Mouse (Mus musculus) stomach, postnatal 0 days (tissue): ENCODE results near the gene Tlnrd1. TPM values are rescaled to one million over a fixed set of nuclear protein-coding genes. Genes with fewer than 3 reads are reported as not detected.

Experiments used
- ATAC-seq: fragments of 200-750 bp; cut with Nextera tagmentation; 2 replicates; pipeline ENCODE4 v1.8.0; 2017; ENCODE audit not compliant: low FRiP score, low TSS enrichment
- DNase-seq: peaks from one replicate; pipeline ENCODE4 v3.0.0-alpha.2; 2016; ENCODE audit warnings: low spot score
- H3K27ac ChIP-seq: fragments of 300-500 bp; sonication (generic); replicated peaks from 2 replicates; pipeline ENCODE4 v1.5.1; 2014; ENCODE audit warnings: mild to moderate bottlenecking, control low read depth
- H3K27me3 ChIP-seq: fragments of 300-500 bp; sonication (generic); 2 replicates; pipeline ENCODE4 v1.6.1; 2014; ENCODE audit warnings: low read length; ENCODE audit not compliant: control insufficient read depth, insufficient read depth
- H3K36me3 ChIP-seq: fragments of 300-500 bp; sonication (generic); 2 replicates; pipeline ENCODE4 v1.6.1; 2014; ENCODE audit warnings: low read length, mixed read lengths; ENCODE audit not compliant: control insufficient read depth, insufficient read depth
- H3K4me1 ChIP-seq: fragments of 300-500 bp; sonication (generic); replicated peaks from 2 replicates; pipeline ENCODE4 v1.6.1; 2014; ENCODE audit warnings: antibody characterized with exemption; ENCODE audit not compliant: control insufficient read depth, insufficient read depth
- H3K4me2 ChIP-seq: fragments of 300-500 bp; sonication (generic); replicated peaks from 2 replicates; pipeline ENCODE4 v1.6.1; 2014; ENCODE audit warnings: low read depth, mild to moderate bottlenecking, control low read depth, moderate library complexity
- H3K4me3 ChIP-seq: fragments of 300-500 bp; sonication (generic); 2 replicates; pipeline ENCODE4 v1.5.1; 2014; ENCODE audit warnings: low read depth, low read length, control low read depth
- H3K9ac ChIP-seq: fragments of 300-500 bp; sonication (generic); 2 replicates; pipeline ENCODE4 v1.6.1; 2014; ENCODE audit warnings: mild to moderate bottlenecking, low read length, control low read depth, mixed read lengths
- H3K9me3 ChIP-seq: fragments of 300-500 bp; sonication (generic); 2 replicates; pipeline ENCODE4 v1.6.1; 2016; ENCODE audit warnings: low read length; ENCODE audit not compliant: control insufficient read depth
- CTCF ChIP-seq: IDR thresholded peaks from 2 replicates; pipeline ENCODE4 v1.5.1; 2016; ENCODE audit warnings: antibody characterized with exemption, low read depth, mild to moderate bottlenecking, moderate library complexity
- EP300 ChIP-seq: optimal IDR thresholded peaks from 2 replicates; pipeline ENCODE3; 2016; ENCODE audit warnings: antibody characterized with exemption
- WGBS: fragments of 180-500 bp; shearing (Covaris S2); extraction: QIAGEN DNeasy Blood & Tissue Kit; methylation state at CpG from one replicate; pipeline ENCODE4 v1.1.7; 2014; 5-methylcytosine and 5-hydroxymethylcytosine counted together
- polyA plus RNA-seq: library from polyadenylated mRNA; unstranded; fragments of >200 nt; fragmentation: Nextera tagmentation; extraction: Ambion mirVana; gene quantifications from 2 replicates; pipeline ENCODE4 v1.2.1, GENCODE M21; 2015

Gene Tlnrd1
- polyA plus RNA-seq, 1 experiment from 2014 or later, result 8.5 TPM

DNA sequence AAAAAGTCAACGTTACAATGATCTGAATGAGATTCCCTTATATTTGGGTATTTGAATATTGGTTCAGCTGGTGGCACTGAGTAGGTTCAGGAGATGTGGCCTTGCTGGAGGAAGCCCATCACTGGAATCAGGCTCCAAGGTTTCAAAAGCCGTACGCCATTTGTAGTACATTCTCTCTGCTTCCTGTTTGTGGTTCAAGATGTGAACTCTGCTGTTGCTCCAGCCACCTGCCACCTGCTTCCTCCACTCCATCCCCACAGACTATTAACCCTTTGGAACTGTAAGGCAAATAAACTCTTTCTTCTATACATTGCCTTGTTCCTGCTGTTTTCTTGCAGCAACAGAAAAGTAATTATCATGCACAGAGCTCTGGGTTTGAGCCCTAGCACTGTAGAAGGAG lies 27.8 kb upstream of the Tlnrd1 start:
- 62% methylated on average over 3 of the region's 3 CpGs for WGBS
- Histone ChIP-seq H3K4me1 (no peaks in the 10 kb centered on the region), H3K4me3 (no peak overlapping the region), H3K9ac (no peak overlapping the region), H3K4me2 (no peak overlapping the region), H3K36me3 (no peaks in the 10 kb centered on the region), H3K27ac (no peak overlapping the region), H3K27me3 (no peaks in the 10 kb centered on the region), H3K9me3 (no peaks in the 10 kb centered on the region)
- DNase-seq, result no peak
- no peak for ATAC-seq
- no peak for TF ChIP-seq CTCF
- no peak for TF ChIP-seq EP300

DNA sequence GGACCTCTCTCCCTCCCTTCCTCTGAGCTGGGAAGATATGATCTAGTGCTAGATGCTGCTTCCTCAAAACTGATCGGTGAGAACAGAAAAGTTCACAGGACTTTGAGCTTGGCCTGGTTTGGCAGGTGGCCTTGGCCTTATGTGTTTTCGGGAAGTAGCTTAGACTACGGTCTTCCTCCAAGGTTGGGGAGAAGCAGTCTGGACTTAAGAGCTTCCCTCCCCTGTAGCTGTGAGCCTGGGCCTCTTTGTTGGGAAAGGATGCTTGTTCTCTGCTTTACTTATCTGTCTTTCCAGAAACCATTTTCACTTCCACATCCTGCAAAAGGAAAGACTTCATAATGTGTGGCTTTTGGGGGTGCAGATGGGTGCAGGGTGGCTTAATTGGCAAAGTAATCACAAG lies 20.7 kb upstream of the Tlnrd1 start:
- TF ChIP-seq EP300 (no peak), CTCF (no peak)
- H3K27me3 ChIP-seq, result no peaks in the 10 kb centered on the region
- 90% methylated on average over 3 of the region's 3 CpGs for WGBS
- no peaks in the 10 kb centered on the region for H3K9me3 ChIP-seq
- ATAC-seq (no peak), DNase-seq (no peak)
- no peak overlapping the region for H3K4me3 ChIP-seq
- no peaks in the 10 kb centered on the region for H3K4me1 ChIP-seq
- no peak overlapping the region for H3K27ac ChIP-seq
- H3K36me3 ChIP-seq, result no peaks in the 10 kb centered on the region
- no peak overlapping the region for H3K9ac ChIP-seq
- no peak overlapping the region for H3K4me2 ChIP-seq

DNA sequence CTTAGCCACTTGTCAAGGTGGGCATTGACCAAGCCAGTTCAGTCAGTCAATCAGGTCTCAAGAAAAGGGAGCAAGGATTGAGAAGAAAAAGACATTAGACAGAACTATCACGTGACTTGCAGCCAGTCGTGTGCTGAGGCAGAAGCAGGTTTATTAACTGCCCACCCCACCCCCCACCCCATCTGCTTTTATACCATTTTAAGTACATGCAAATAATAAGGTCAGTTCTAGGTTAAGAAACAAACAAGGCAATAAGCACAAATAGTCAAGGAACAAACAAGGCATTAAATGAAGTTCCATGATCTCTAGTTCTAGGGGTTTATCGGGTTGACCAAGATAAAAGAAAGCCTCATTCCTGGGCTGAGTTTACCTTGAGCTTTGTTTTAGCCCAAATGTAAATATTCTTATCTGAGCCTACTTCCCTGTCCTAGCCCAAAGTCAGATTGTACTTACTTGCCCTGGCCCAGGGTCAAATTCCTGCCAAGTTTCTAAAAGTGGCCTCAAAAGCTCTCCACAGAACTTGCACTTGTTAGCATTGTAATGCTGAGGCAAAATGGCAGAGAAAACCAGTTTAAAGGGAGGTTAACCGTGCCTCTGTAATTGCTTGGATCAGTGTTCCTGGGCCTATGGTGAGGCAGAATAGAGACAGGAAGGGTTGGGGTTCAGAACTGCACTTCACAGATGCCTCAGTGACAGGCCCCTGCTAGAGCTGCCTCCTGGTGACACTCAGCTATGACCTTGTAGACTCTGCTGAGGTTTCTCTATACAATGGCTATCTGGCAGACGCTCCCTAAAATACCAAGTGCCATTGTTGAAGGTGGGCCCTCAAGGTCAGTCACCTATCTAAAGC lies 18.4 kb upstream of the Tlnrd1 start:
- Histone ChIP-seq H3K4me2 (no peak overlapping the region), H3K4me1 (no peaks in the 10 kb centered on the region), H3K9ac (no peak overlapping the region), H3K9me3 (no peaks in the 10 kb centered on the region), H3K27me3 (no peaks in the 10 kb centered on the region), H3K36me3 (peaks cover 9% of the 10 kb centered on the region; the same call in 1 of the 2 replicates), H3K27ac (no peak overlapping the region), H3K4me3 (no peak overlapping the region)
- no peak for TF ChIP-seq EP300
- no peak for TF ChIP-seq CTCF
- no peak for DNase-seq
- ATAC-seq, result no peak
- WGBS, result 34% methylated on average over 5 of the region's 5 CpGs

GRCm38 (mm10) chr7:83901425-83901824 lies 17.3 kb upstream of the Tlnrd1 start:
- peaks cover 14% of the 10 kb centered on the region; the same call in 1 of the 2 replicates for H3K36me3 ChIP-seq
- no peak for DNase-seq
- no peak overlapping the region for H3K4me3 ChIP-seq
- 68% methylated on average over 4 of the region's 4 CpGs for WGBS
- no peaks in the 10 kb centered on the region for H3K9me3 ChIP-seq
- TF ChIP-seq EP300 (no peak), CTCF (no peak)
- ATAC-seq, result no peak
- no peaks in the 10 kb centered on the region for H3K27me3 ChIP-seq
- no peak overlapping the region for H3K9ac ChIP-seq
- H3K4me1 ChIP-seq, result no peaks in the 10 kb centered on the region
- H3K27ac ChIP-seq, result no peak overlapping the region
- no peak overlapping the region for H3K4me2 ChIP-seq

- no peak for TF ChIP-seq CTCF
- TF ChIP-seq EP300, result no peak
- Histone ChIP-seq H3K9ac (no peak overlapping the region), H3K4me2 (no peak overlapping the region), H3K27ac (no peak overlapping the region), H3K4me1 (no peaks in the 10 kb centered on the region), H3K36me3 (peaks cover 14% of the 10 kb centered on the region; the same call in 1 of the 2 replicates), H3K9me3 (no peaks in the 10 kb centered on the region), H3K4me3 (no peak overlapping the region), H3K27me3 (no peaks in the 10 kb centered on the region)
- DNase-seq, result no peak
- ATAC-seq, result no peak
- 72% methylated on average over 3 of the region's 3 CpGs for WGBS
Measured at GRCm38 (mm10) chr7:83900519-83900918, 16.4 kb upstream of the Tlnrd1 start.

DNA sequence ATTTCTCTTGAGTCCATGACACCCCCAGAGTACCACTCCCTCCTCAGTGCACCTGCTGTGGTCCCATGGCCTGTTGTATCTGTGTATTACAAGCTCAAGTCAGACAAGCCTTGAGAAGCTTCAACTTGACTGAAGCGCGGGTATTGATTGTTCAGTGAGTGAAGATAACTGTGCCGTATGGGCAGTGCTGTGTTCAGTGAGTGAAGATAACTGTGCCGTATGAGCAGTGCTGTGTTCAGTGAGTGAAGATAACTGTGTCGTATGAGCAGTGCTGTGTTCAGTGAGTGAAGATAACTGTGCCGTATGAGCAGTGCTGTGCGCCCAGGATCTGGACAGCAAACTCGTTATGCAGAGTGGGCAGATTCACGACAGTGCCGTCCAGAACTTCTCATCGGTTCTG lies 14.2 kb upstream of the Tlnrd1 start:
- DNase-seq (no peak), ATAC-seq (no peak)
- no peak overlapping the region for H3K9ac ChIP-seq
- TF ChIP-seq CTCF (no peak), EP300 (no peak)
- no peak overlapping the region for H3K4me2 ChIP-seq
- no peaks in the 10 kb centered on the region for H3K27me3 ChIP-seq
- H3K9me3 ChIP-seq, result no peaks in the 10 kb centered on the region
- H3K4me1 ChIP-seq, result no peaks in the 10 kb centered on the region; the same call in 1 of the 2 replicates
- H3K27ac ChIP-seq, result no peak overlapping the region
- H3K36me3 ChIP-seq, result peaks cover 14% of the 10 kb centered on the region; the same call in 1 of the 2 replicates
- H3K4me3 ChIP-seq, result no peak overlapping the region
- WGBS, result 85% methylated on average over 11 of the region's 11 CpGs
